Mouse (Mus musculus) stomach, postnatal 0 days (tissue): ENCODE results near the gene Cask.

Experiments used
- CTCF ChIP-seq: IDR thresholded peaks from 2 replicates; pipeline ENCODE4 v1.5.1; 2016; ENCODE audit warnings: antibody characterized with exemption, low read depth, mild to moderate bottlenecking, moderate library complexity
- EP300 ChIP-seq: optimal IDR thresholded peaks from 2 replicates; pipeline ENCODE3; 2016; ENCODE audit warnings: antibody characterized with exemption

GRCm38 (mm10) chrX:13513127-13513526 is 338.0 kb downstream of the Cask start:
- TF ChIP-seq CTCF (peak; percentile 61), EP300 (no peak)
